Mouse (Mus musculus) kidney, adult 2 months (tissue): Measurements from ENCODE around the gene Slc35b4.

Experiments
- CTCF ChIP-seq: fragments of 200-500 bp; conservative IDR thresholded peaks from 2 replicates; pipeline ENCODE4 v1.5.1; 2011; ENCODE audit warnings: low read depth, mild to moderate bottlenecking, control low read depth, low read length, moderate library complexity, mixed read lengths; ENCODE audit not compliant: insufficient read depth, insufficient read length
- POLR2A ChIP-seq: fragments of 200-500 bp; IDR thresholded peaks from one replicate; pipeline ENCODE4 v1.6.1; 2011; ENCODE audit warnings: low read depth, low read length, control low read depth

GRCm38 (mm10) chr6:34170844-34171494 lies 5.9 kb downstream of the Slc35b4 start:
- TF ChIP-seq POLR2A (no peak), CTCF (no peak)
